Mouse (Mus musculus) bone marrow, adult 2 months (tissue): ENCODE data around the gene Lgr4. TPM values are rescaled to one million over a fixed set of nuclear protein-coding genes. Genes with fewer than 3 reads are reported as not detected.

ENCODE experiments used
- H3K27ac ChIP-seq: fragments of 200-500 bp; 2 replicates; pipeline ENCODE4 v1.5.1; 2012; ENCODE audit warnings: low read depth, mild to moderate bottlenecking, control low read depth, inconsistent platforms, low read length; ENCODE audit not compliant: control insufficient read depth, poor library complexity, insufficient read depth
- H3K4me1 ChIP-seq: fragments of 200-500 bp; 2 replicates; pipeline ENCODE4 v1.6.1; 2011; ENCODE audit warnings: low read length; ENCODE audit not compliant: control insufficient read depth, insufficient read depth
- H3K4me3 ChIP-seq: fragments of 200-500 bp; replicated peaks from 2 replicates; pipeline ENCODE3; 2011; ENCODE audit warnings: mild to moderate bottlenecking, low read depth, low read length, control low read depth; ENCODE audit not compliant: control insufficient read depth
- CTCF ChIP-seq: fragments of 200-500 bp; IDR thresholded peaks from 2 replicates; pipeline ENCODE4 v1.5.1; 2011; ENCODE audit warnings: low read length, control low read depth; ENCODE audit not compliant: control insufficient read depth, insufficient read depth
- POLR2A ChIP-seq: fragments of 200-500 bp; IDR thresholded peaks from 2 replicates; pipeline ENCODE4 v1.6.1; 2011; ENCODE audit warnings: low read depth, mild to moderate bottlenecking, control low read depth, low read length, borderline replicate concordance; ENCODE audit not compliant: control insufficient read depth
- WGBS: fragments of 180-500 bp; shearing (Covaris S2); methylation state at CpG from one replicate; pipeline ENCODE4 v1.1.7; 2018; 5-methylcytosine and 5-hydroxymethylcytosine counted together
- polyA plus RNA-seq: library from polyadenylated mRNA; stranded (reverse); fragments of >200 nt; gene quantifications from 2 replicates; pipeline ENCODE4 v1.2.4, GENCODE M21; 2011; ENCODE audit warnings: low replicate concordance; ENCODE audit not compliant: missing spikeins, insufficient read depth, insufficient read length

The Lgr4 gene
- polyA plus RNA-seq, 1 experiment, result 1.8 TPM

DNA sequence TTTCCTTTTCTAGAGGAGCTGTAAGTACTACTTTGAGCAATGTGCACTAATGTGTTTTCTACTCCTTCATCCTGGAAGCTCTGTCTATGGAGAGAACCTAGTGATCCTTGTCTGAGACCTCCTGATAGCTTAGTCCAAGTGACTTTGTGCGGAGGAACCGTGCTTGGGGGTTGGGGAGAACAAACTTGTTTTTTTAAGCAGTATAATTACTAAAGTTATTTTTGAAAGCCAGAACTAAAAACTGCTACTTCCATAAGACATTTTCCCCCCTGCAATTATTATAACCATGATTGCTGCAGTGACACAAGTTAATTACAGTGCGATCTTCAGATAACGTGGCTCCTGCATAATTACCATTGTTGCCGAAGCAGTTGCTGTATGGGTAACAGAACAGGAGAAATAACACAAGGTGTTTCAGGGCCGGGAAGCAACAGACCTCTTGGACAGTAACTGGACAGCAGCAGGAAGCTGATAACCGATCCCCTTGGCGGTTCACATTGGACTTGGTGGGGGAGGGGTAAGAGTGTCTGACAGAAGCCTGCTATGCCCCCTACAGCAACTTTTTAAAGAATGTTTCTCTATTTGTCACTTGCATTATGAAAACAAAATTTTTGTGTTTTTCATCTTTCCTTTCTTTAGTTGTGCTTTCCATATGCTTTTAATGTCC is 53.4 kb downstream of the Lgr4 start:
- Histone ChIP-seq H3K27ac (no peak overlapping the region), H3K4me1 (no peaks in the 10 kb centered on the region), H3K4me3 (no peak overlapping the region)
- 75% methylated on average over 8 of the region's 8 CpGs for WGBS
- TF ChIP-seq CTCF (no peak), POLR2A (no peak)

DNA sequence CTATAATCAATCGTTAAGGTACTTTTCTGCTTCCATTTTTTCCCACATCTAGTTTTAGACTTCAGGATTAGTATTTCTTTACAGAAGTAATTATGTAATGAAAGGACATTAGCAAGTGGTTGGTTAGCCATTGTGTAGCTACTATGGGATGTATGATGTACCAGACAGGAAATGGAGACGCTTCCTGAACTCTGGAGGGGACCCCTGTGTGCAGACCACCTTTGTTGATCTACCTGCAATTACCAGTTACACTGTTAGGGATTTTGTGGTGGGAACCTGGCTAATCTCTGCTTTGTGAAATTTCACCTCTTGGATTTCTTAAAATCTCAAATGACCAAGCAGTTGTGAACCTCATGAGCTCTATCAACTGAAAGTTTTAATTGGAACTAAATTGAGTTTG is 54.9 kb downstream of the Lgr4 start:
- TF ChIP-seq POLR2A, result no peak
- TF ChIP-seq CTCF, result no peak
- H3K4me3 ChIP-seq, result no peak overlapping the region
- WGBS, result 76% methylated on average over 2 of the region's 2 CpGs
- H3K4me1 ChIP-seq, result no peaks in the 10 kb centered on the region
- H3K27ac ChIP-seq, result no peak overlapping the region

- TF ChIP-seq CTCF (no peak), POLR2A (no peak)
- H3K4me3 ChIP-seq, result no peak overlapping the region
- 79% methylated on average over 7 of the region's 7 CpGs for WGBS
- H3K4me1 ChIP-seq, result no peaks in the 10 kb centered on the region
- H3K27ac ChIP-seq, result no peak overlapping the region
Observed at GRCm38 (mm10) chr2:109972922-109973321, 55.5 kb downstream of the Lgr4 start.

- H3K4me1 ChIP-seq, result no peaks in the 10 kb centered on the region
- WGBS, result 93% methylated on average over 7 of the region's 7 CpGs
- TF ChIP-seq CTCF (no peak), POLR2A (no peak)
- H3K27ac ChIP-seq, result no peak overlapping the region
- no peak overlapping the region for H3K4me3 ChIP-seq
Observed at GRCm38 (mm10) chr2:109974807-109975206, 57.4 kb downstream of the Lgr4 start.

DNA sequence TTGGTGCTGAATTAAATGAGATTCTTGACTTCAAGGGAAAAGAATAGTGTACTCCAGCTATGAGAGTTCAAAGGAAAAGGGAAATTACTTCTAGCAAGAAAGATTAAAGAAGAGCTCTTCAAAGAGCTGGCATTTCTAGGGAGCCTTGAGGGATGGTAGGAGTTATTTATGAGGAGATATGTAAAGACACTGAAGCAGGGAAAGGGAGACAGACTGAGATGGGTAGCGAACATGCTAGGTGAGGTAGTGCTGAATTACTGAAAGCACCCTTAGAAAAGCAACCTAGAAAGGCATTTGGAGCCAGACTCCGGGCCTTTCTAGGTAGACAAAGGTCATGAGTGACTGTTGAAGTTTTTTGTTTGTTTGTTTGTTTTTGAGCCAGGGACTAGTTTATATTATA is 58.7 kb downstream of the Lgr4 start:
- no peak overlapping the region for H3K4me3 ChIP-seq
- H3K4me1 ChIP-seq, result no peaks in the 10 kb centered on the region
- WGBS, result 80% methylated on average over 2 of the region's 2 CpGs
- TF ChIP-seq CTCF, result no peak
- H3K27ac ChIP-seq, result no peak overlapping the region

- no peak for TF ChIP-seq CTCF
- TF ChIP-seq POLR2A, result no peak
- Histone ChIP-seq H3K4me3 (no peak overlapping the region), H3K4me1 (no peaks in the 10 kb centered on the region), H3K27ac (no peak overlapping the region)
- WGBS, result 81% methylated on average over 6 of the region's 6 CpGs
Observed at GRCm38 (mm10) chr2:109977322-109977721, 59.9 kb downstream of the Lgr4 start.

DNA sequence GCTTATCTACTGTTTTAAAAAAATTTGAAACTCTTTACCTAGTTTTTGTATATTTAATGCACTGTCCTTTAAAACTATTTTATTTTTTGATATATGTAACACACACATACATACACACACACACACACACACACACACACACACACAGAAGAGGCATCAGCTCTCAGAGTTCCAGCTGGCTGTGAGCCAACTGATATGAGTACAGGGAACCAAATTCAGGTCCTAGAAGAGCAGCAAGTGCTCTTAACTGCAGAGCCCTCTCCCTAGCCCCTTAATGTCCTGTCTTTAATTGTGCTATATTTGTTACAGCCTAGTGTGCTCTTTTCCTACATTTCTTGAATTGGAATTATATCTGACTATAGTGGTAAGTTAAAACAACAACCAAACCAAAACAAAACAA is 61.8 kb downstream of the Lgr4 start:
- TF ChIP-seq CTCF (no peak), POLR2A (no peak)
- Histone ChIP-seq H3K4me1 (no peaks in the 10 kb centered on the region), H3K4me3 (no peak overlapping the region), H3K27ac (no peak overlapping the region)

DNA sequence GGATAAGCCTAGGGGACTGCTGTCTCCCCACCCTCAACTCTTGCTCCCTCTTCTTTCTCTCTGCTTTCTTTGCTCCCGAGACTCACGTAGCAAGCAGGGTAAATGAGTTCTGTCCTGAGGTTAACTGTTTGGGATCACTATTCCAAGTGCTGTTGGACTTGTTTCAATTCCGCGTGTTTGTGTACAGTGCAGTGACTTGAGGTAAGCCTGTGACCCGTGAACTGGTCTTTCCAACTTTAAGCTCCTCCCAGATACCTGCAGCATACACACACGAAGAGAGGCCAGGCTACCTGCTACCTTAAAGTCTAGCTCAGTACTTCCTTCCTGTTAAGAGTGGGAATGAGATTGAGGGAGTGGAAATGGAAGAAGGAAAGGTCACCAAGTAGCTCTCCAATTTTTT is 66.0 kb downstream of the Lgr4 start:
- TF ChIP-seq POLR2A, result no peak
- TF ChIP-seq CTCF, result no peak
- no peaks in the 10 kb centered on the region for H3K4me1 ChIP-seq
- no peak overlapping the region for H3K27ac ChIP-seq
- WGBS, result 85% methylated on average over 6 of the region's 6 CpGs
- no peak overlapping the region for H3K4me3 ChIP-seq

GRCm38 (mm10) chr2:109984930-109985329 is 67.5 kb downstream of the Lgr4 start:
- no peak overlapping the region for H3K27ac ChIP-seq
- no peak overlapping the region for H3K4me3 ChIP-seq
- H3K4me1 ChIP-seq, result no peaks in the 10 kb centered on the region
- TF ChIP-seq CTCF (no peak), POLR2A (no peak)
- WGBS, result 55% methylated on average over 1 of the region's 1 CpGs
